Mouse (Mus musculus) MN1 (cell line): Measurements from ENCODE around the gene Adamts6.

Source experiments
- DNase-seq: peaks from one replicate; pipeline ENCODE4 v3.0.0-alpha.2; 2016; ENCODE audit warnings: low spot score

Gene Adamts6

GRCm38 (mm10) chr13:104287366-104288225, at the start of gene Adamts6:
Gene Adamts6 (plus strand): TSS chr13:104287835.
- DNase-seq = peak; percentile 47

DNA sequence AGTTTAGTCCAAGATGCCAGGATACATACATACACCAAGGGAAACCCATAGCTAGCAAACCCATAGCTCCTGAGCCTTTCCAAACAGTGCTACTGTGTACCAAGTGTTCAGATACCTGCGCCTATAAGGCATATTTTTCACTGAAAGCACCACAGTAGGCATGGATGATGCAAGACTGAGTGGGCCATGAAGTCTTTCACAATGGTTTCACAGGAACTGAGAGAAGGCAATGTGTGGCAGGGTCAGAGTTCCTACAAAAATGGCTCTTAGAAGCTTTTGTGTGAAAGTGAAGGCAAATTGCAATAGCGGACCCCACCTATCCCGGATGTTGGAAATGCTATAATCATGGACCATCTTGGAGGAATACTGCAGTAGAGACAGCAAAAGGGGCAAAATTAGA, 28.6 kb upstream of the Adamts6 start:
- DNase-seq = no peak

GRCm38 (mm10) chr13:104285031-104285431, 2.6 kb upstream of the Adamts6 start:
- DNase-seq = peak; percentile 83

DNA sequence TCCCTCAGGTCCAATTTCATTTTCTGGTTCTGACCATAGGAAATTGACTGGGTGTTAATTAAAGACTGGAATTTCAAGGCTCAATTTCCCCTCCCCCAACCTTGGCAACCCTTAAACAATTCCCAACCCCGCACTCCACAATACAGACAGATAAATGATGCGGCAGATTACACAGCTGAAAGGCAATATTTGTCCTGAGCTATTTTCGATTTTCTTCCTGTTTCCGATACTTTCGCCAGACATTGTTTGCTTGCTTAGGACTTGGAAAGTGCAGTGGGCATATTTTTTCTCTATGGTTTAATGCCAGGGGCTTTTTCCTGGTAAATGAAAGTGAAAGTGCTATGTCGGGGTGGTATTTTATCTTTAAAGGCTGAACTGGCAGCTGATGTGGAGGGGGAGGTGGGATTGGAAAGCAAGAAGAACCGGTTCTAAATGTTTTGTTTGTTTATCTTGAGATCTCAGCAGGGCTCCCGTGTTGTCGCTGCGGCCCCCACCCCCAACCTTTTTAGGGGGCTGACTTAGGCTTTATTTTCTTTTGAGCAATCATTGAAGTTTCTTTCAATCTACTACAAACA, 1.8 kb upstream of the Adamts6 start:
- DNase-seq = peak; percentile 48

- DNase-seq = peak; percentile 41
Measured at GRCm38 (mm10) chr13:104286336-104286735, 1.3 kb upstream of the Adamts6 start.

- DNase-seq = peak; percentile 98
Measured at GRCm38 (mm10) chr13:104286897-104287309, 732 bp upstream of the Adamts6 start.

DNA sequence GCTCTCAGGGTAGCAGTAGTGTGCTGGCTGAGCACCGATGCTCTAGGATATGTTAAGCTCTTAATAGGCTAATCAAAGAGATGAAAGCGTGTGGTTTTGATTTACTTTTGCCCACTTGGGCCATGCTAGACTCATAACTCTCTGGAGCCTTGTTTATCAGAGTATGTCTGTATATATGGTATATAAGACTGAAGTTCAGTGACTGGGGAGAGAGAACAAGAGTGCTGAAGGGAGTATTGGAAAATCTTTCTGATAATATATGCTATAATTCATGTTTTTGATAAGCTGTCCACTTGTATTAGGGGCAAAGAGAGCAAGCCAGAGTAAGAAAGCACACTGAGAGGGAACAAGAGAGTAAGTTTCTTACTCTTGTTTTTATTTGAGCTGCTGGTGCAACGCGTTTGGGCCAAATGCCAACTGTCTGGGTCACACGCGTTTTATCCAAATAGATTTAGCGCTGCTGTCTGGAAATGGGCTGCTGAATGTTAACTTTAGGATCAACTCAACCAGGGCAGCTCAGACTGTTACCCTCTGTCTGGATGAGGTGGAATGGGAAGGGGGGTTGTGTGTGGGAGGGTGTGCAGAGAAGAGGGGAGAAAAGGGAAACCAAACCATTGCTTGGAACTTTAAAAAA, 708 bp downstream of the Adamts6 start:
- peak; percentile 82 for DNase-seq

- DNase-seq = no peak
Measured at GRCm38 (mm10) chr13:104289176-104289575, 1.5 kb downstream of the Adamts6 start.

- DNase-seq = peak; percentile 14
Measured at GRCm38 (mm10) chr13:104295472-104295871, 7.8 kb downstream of the Adamts6 start.

DNA sequence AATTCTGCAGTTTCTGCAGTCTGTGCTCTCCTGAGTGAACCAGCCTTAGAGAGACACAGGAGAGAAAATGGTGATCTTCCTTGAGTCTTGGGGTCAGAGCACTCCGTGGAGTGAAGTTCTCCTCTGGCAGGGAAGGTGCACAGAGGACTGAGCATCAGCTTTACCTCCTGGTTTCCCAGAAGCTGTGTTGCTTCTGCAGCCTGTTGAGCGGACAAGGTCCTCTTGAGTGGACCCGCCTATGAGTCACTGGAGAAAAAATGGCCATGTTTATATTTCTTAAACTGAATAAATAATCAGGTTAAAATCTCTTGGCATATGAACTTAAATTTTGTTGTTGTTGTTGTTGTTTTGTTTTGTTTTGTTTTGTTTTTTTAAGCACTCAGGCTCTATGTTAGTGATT, 41.7 kb downstream of the Adamts6 start:
- no peak for DNase-seq

DNA sequence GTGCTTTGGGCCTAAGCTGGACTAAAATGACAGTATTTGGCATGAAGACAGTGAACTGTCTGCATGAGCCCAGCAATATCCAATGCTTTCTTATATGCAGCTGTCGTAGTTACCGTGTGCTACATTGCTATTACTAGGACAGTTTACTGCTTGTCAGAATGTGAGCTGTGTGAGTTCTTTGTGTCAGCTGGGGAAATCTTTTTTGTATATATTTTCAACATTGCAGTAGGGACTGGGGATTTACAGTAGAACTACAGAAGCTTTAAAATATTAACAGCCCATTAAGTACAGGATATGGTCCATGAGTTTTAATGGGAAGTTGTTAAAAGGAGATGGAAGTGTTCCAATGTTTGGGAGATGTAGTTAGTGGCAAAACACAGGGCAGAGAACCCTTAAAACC, 42.1 kb downstream of the Adamts6 start:
- no peak for DNase-seq

DNA sequence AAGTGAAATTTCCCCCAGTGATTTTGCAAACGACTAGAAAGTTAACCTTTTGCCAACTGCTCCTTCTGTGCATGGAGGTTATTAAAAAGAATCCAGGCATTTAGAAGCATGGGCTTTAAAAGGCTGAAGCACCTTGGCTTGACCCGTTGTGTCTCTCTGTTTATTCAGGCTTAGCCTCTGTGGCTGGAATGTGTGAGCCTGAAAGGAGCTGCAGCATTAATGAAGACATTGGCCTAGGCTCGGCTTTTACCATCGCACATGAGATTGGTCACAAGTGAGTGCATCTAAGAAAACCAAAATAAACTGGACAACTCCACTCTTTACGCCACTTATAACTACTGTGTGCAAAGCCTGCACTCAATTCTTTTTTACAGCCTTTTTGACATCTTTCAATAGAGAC, 65.0 kb downstream of the Adamts6 start:
- DNase-seq = no peak

DNA sequence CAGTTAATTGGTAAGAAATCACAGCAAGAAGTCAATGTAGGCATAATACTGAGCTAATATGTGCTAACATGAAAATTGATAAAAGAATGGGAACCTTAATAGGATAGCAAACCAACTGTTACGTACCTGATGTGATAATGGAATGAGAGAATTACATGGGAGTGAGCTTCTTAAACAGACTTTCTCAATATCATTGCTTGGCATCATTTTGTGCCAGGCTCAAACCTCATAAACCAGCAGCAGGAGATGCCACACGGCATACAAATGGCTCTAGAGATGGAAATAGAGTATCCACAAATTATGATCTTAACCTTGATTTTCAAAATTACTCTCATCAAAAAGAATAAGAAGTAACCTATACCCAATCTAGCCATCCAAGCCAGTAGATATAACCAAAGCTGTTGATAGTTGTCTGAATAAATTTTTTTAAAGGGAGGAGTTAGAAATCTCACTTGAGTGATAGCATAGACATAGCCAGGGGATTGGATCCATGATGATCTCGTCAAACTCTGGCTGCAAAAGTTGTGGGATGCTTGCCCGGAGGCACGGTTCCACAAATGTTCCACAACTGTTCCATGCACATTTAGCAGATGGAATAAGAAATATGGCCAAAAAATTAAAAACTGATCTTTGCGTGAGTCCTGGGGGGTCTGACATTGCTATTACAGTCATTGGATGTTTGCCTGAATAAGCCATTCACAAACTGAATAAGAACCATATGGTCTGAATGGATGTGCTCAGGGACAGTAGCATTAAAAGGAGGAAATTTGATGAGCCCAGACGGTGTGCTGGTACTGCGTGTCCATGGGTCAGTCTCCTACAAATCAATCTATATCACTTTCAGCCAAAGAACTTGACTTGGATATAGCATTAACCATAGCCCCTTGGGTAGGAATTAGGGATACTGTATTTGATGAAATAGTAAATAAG, 106.1 kb downstream of the Adamts6 start:
- DNase-seq = no peak

GRCm38 (mm10) chr13:104397814-104398213, 110.2 kb downstream of the Adamts6 start:
- DNase-seq = peak; percentile 44

DNA sequence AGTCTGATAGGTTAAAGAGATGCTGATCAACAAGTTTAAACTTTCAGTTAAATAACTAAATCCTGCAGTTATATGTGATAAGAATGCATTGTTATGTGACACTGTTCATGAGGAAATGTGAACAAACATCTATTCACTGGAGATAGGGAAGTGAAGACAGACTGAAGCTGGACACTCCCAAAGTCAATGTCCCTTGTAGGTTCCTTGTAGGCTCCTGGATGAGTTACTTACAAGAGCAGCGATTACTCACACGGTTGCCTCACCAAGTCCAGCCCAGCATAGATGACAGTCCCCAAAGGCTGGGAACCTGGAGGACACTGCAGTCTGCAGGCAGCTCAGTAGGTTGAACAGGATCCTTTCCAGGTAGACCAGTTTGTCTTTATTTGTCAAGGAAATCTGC, 145.1 kb downstream of the Adamts6 start:
- no peak for DNase-seq

GRCm38 (mm10) chr13:104442559-104442958, 154.9 kb downstream of the Adamts6 start:
- no peak for DNase-seq

- no peak for DNase-seq
Measured at GRCm38 (mm10) chr13:104445437-104445836, 157.8 kb downstream of the Adamts6 start.

- peak; percentile 7 for DNase-seq
Measured at GRCm38 (mm10) chr13:104446974-104447373, 159.3 kb downstream of the Adamts6 start.

DNA sequence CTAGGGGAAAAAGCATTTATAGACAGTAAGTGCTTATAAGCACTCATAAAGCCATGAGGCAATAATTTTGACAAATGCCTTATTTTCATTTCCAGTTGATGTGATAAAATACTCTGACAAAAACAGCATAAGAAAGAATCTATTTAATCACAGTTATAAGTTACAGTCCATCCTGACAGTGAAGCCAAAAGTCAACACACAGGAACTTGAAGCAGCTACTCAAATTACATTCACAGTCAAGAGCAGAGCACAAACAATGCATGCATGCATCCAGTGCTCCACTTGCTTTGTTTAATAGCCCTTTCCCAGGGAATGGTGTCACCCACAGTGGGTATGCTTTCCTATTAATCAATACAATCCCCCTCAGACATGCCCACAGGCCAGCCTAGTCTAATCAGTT, 159.8 kb downstream of the Adamts6 start:
- no peak for DNase-seq

- no peak for DNase-seq
Measured at GRCm38 (mm10) chr13:104448349-104448748, 160.7 kb downstream of the Adamts6 start.

DNA sequence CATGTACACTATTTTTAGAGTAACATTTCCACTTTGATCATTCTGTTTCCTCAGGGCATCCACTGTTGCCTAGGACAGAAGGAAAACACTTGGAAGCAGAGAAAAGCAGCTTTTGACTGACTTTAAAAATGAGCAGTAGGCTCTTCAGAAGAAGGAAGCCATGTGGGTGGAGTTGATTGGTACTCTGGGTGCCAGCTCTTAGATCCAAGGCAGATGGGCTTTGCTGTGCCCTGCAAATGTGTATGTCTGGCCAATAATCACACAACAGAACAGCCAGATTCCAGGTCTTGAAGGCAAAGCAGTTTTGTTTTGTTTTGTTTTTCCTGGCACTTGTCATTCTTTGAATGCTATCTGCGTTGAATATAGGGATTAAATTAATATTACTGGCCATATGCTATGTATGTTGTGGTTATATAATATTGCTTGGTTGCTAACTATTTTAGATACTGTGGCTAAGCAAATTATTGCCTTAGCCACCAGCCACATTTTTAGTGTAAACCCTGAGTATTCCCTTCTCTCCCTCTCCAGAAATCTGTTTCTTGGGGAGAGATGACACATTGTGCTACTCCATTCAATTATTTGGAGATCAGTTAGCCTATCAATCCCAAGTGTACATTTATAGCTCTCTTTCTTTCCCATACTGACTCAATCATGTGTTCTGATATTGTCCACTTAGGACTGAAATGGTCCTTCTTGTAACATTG, 165.8 kb downstream of the Adamts6 start:
- peak; percentile 12 for DNase-seq
